Mouse (Mus musculus) testis, adult 2 months (tissue): ENCODE data around the gene Hes5.

Source experiments
- CTCF ChIP-seq: fragments of 200-500 bp; IDR thresholded peaks from 2 replicates; pipeline ENCODE4 v1.5.1; 2012; ENCODE audit warnings: low read depth, mild to moderate bottlenecking, inconsistent platforms, low read length, moderate library complexity; ENCODE audit not compliant: control insufficient read depth, insufficient read depth, insufficient replicate concordance
- POLR2A ChIP-seq: fragments of 200-500 bp; IDR thresholded peaks from 2 replicates; pipeline ENCODE4 v1.6.1; 2012; ENCODE audit warnings: low read depth, mild to moderate bottlenecking, inconsistent platforms, low read length, moderate library complexity; ENCODE audit not compliant: control insufficient read depth

- TF ChIP-seq CTCF (peak; percentile 72; the same call in 1 of the 2 replicates), POLR2A (no peak)
These were observed 16.6 kb upstream of the Hes5 start for GRCm38 (mm10) chr4:154944121-154944590.
